Mouse (Mus musculus): ENCODE measurements around the gene Gm340. TPM values are rescaled to one million over a fixed set of nuclear protein-coding genes. Genes with fewer than 3 reads are reported as not detected.

The Gm340 gene
- polyA plus RNA-seq, 1 experiment from 2014 or later, result 1.3 TPM

Small RNA genes within 50 kb of the gene (microRNA-seq; reads per million reads assigned to microRNA genes)
- 1.8 reads per million for gene Mir8091

Other genes starting within 250 kb of the Gm340 start
- 5.3 and 6.7 TPM in 2 replicates for gene Pik3ap1, start 197.3 kb upstream of the Gm340 start, polyA plus RNA-seq (2015; fragmentation: Nextera tagmentation; extraction: Ambion mirVana)
- 5.9 and 7.1 TPM in 2 replicates for gene Lcor, start 99.7 kb upstream of the Gm340 start, polyA plus RNA-seq (2015; fragmentation: Nextera tagmentation; extraction: Ambion mirVana)
- 0.05 and 0.12 TPM in 2 replicates for gene Slit1, start 161.3 kb downstream of the Gm340 start, polyA plus RNA-seq (2015; fragmentation: Nextera tagmentation; extraction: Ambion mirVana)
- gene Arhgap19, start 219.7 kb downstream of the Gm340 start, polyA plus RNA-seq (2015; fragmentation: Nextera tagmentation; extraction: Ambion mirVana), result 25.0 and 33.6 TPM in 2 replicates
- gene Frat1, start 247.6 kb downstream of the Gm340 start, polyA plus RNA-seq (2015; fragmentation: Nextera tagmentation; extraction: Ambion mirVana), result 13.7 and 14.5 TPM in 2 replicates